Mouse (Mus musculus): ENCODE measurements around the gene Fnbp4. TPM values are rescaled to one million over a fixed set of nuclear protein-coding genes. Genes with fewer than 3 reads are reported as not detected.
A peak's percentile ranks its signal among the peaks of the same experiment; 100 is the strongest.
"Not testable (repeated sequence)": the region's sequence is repeated elsewhere in the genome, so short reads cannot be mapped to it uniquely, and the experiment has no call there.

The Fnbp4 gene
- polyA plus RNA-seq, 1 experiment from 2014 or later, result 53.4 TPM

DNA sequence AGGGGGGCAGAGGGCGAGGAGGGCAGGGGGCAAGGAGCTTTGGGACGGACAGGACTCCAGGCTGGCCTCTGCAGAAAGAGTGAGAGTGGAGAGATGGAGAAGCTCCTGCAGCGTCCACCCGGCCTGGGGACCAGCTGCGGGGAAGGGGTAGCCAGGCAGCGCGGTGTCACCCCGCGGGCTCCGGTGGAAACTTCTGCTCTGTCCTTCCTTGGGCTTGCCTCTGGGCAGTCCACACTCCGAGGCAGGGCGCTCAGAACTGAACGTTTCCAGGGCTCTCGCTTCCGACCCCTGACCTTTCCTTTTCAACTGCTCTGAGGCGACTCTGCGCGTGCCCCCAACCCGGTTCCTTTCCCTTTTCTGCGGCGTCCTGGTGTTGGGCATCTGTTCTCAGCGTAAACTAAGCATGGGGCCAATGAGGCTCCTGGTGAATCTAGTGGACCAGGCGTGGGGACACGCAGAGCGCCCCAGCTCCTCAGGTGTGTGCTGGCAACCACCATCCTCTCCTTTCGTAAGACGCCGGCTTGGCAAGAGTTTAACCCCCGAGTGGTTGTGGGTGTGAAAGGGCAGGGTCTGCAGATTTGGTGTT, 37.8 kb downstream of the Fnbp4 start:
- peak overlapping the region; percentile 97 for H3K4me2 ChIP-seq
- peak overlapping the region; percentile 65 for H3K4me3 ChIP-seq
- 2% methylated on average over 28 of the region's 29 CpGs for WGBS
- H3K36me3 ChIP-seq, result peaks cover 34% of the 10 kb centered on the region
- H3K9me3 ChIP-seq, result no peaks in the 10 kb centered on the region
- no peak for ATAC-seq (ENCODE audit: extremely low read depth, insufficient number of reproducible peaks, low FRiP score, low TSS enrichment)
- H3K27ac ChIP-seq (replicated peaks), result no peak overlapping the region
- peak overlapping the region; percentile 82 for H3K9ac ChIP-seq
- peaks cover 19% of the 10 kb centered on the region for H3K4me1 ChIP-seq
- H3K27me3 ChIP-seq (replicated peaks), result peaks cover 12% of the 10 kb centered on the region; the same call in 1 of the 2 replicates

DNA sequence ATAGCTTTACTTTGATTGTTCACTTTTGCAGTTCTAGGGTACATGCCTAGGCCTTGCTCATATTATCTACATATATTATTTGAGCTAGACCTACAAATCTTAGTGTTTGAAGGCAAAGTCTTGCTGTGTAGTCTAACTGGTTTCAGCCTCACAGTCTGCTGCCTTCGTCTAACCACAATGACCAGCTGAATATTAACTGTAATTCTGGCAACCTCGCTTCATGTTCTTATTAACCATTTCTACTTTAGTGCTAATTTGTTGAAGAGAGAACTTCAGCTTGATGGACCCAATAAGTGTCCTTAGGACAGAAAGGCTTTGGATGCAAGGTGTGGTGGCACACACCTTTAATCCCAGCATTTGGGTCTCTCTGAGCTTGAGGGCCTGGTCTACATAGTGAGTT, 43.0 kb downstream of the Fnbp4 start:
- Histone ChIP-seq H3K36me3 (no peaks in the 10 kb centered on the region), H3K9ac (no peak overlapping the region), H3K4me1 (peaks cover 8% of the 10 kb centered on the region), H3K9me3 (no peaks in the 10 kb centered on the region), H3K4me3 (no peak overlapping the region), H3K27ac (replicated peaks) (no peak overlapping the region), H3K27me3 (replicated peaks) (peaks cover 12% of the 10 kb centered on the region; the same call in 1 of the 2 replicates), H3K4me2 (no peak overlapping the region)
- no peak for ATAC-seq (ENCODE audit: extremely low read depth, insufficient number of reproducible peaks, low FRiP score, low TSS enrichment)
- 79% methylated on average over 2 of the region's 2 CpGs for WGBS

DNA sequence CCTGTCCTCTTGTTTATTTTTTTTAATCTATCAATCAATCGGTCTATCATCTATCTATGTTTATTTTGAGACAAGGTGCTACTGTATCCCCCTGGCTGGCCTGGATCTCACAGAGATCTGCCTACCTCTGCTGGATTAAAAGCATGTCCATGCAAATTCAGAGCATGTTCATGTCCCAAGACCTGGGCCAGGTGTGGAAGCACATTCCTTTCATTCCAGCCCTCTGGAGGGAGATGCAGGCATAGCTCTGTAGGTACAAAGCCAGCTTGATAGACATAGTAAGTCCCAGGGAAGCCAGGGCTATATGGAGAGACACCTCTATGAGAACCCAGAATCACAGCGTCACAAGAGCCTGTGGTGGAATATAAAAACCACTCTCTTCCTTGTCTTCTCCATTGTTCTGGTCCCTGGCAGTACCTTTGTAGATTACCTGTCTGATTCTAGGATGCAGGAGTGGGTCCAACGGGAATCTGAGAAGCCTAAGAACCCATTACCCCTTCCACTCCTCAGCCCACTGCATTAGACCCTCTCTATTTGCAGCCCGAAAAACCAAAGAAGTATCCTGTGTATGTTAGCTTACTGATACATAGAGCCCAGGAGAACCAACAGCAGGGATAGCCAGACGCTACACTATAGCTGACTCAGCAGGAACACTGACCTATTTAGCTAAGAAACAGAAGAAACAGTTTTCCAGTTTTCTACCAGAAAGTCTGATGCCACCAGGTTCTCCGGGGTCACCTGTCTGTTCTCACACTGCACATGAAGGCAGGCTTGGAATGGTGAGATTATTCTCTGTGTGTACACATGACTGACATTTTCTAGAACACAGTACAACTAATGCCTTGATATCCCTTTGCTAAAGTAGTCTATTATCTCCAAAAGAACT, 63.3 kb downstream of the Fnbp4 start:
- WGBS, result 74% methylated on average over 6 of the region's 6 CpGs
- Histone ChIP-seq H3K27me3 (replicated peaks) (no peaks in the 10 kb centered on the region), H3K4me3 (no peak overlapping the region), H3K27ac (replicated peaks) (no peak overlapping the region), H3K4me1 (no peaks in the 10 kb centered on the region), H3K9ac (no peak overlapping the region), H3K36me3 (no peaks in the 10 kb centered on the region), H3K4me2 (no peak overlapping the region), H3K9me3 (no peaks in the 10 kb centered on the region)
- ATAC-seq (ENCODE audit: extremely low read depth, insufficient number of reproducible peaks, low FRiP score, low TSS enrichment), result no peak

DNA sequence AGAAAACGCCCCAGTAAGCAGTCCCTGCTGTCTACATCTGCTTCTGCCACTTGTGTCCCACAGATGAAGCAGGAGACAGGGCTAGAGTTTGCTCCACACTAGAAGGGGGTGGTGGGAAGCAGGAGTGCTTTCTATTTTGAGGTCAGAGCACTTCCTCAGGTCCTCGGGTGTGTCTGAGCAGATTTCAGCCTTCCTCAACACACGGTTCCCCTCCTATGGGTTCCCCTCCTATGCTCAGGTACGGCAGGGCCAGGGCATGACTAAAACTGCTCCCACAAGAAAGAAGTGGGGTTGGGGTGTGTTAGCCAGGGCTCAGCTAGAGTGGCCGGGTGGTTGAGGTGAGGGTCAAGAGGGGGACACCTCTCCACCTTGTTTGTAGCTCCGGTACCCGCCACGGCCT, 65.6 kb downstream of the Fnbp4 start:
- WGBS, result 64% methylated on average over 8 of the region's 8 CpGs
- H3K36me3 ChIP-seq, result no peaks in the 10 kb centered on the region
- H3K4me3 ChIP-seq, result no peak overlapping the region
- no peak overlapping the region for H3K4me2 ChIP-seq
- H3K9ac ChIP-seq, result no peak overlapping the region
- ATAC-seq (ENCODE audit: extremely low read depth, insufficient number of reproducible peaks, low FRiP score, low TSS enrichment), result no peak
- H3K27me3 ChIP-seq (replicated peaks), result no peaks in the 10 kb centered on the region
- H3K9me3 ChIP-seq, result no peaks in the 10 kb centered on the region
- no peak overlapping the region for H3K27ac ChIP-seq (replicated peaks)
- H3K4me1 ChIP-seq, result no peaks in the 10 kb centered on the region

DNA sequence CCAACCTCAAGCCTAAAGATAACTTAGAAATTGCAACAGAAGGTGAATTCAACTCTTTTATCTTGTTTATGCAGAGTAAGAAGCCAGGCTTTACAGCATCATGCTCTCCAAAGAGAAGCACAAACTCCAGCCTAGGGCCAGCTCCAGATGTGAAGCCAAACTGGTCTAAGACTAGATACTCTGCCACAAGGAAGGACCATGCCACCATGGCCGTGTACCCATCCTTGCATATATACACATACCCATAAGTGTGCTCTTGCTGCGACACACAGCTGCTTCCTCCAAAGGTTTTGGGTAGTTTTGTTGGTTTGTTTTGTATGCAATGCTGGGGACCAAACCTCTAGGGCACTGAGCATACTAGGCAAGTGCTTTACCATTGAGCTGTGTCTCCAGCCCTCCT, 70.1 kb downstream of the Fnbp4 start:
- H3K36me3 ChIP-seq, result no peaks in the 10 kb centered on the region
- H3K9ac ChIP-seq, result no peak overlapping the region
- H3K4me3 ChIP-seq, result no peak overlapping the region
- no peak overlapping the region for H3K4me2 ChIP-seq
- H3K27me3 ChIP-seq (replicated peaks), result no peaks in the 10 kb centered on the region
- no peak for ATAC-seq (ENCODE audit: extremely low read depth, insufficient number of reproducible peaks, low FRiP score, low TSS enrichment)
- no peak overlapping the region for H3K27ac ChIP-seq (replicated peaks)
- no peaks in the 10 kb centered on the region for H3K9me3 ChIP-seq
- H3K4me1 ChIP-seq, result no peaks in the 10 kb centered on the region
- WGBS, result 62% methylated on average over 2 of the region's 2 CpGs

DNA sequence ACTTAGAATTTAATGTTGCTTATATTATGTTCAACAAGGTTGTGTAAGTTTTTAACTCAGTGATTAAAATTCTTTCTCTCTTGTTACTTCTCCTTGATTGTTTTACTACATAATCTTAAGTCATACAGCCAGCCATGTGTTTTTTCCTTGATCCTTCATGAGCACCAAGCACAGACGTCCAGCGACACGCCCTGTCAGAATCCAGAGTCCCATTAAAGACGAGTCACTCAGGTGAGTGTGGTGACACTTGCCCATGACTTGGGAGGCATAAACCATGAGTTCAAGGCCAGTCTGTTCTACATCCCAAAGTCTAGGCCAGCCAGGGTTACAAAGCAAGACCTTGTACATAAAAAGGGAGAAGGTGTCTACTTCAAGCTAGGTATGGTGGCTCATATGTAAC, 71.0 kb downstream of the Fnbp4 start:
- no peak overlapping the region for H3K9ac ChIP-seq
- H3K4me3 ChIP-seq, result no peak overlapping the region
- H3K27ac ChIP-seq (replicated peaks), result no peak overlapping the region
- H3K4me2 ChIP-seq, result no peak overlapping the region
- H3K4me1 ChIP-seq, result no peaks in the 10 kb centered on the region
- H3K36me3 ChIP-seq, result no peaks in the 10 kb centered on the region
- no peaks in the 10 kb centered on the region for H3K9me3 ChIP-seq
- WGBS, result 71% methylated on average over 4 of the region's 4 CpGs
- ATAC-seq (ENCODE audit: extremely low read depth, insufficient number of reproducible peaks, low FRiP score, low TSS enrichment), result no peak
- no peaks in the 10 kb centered on the region for H3K27me3 ChIP-seq (replicated peaks)

DNA sequence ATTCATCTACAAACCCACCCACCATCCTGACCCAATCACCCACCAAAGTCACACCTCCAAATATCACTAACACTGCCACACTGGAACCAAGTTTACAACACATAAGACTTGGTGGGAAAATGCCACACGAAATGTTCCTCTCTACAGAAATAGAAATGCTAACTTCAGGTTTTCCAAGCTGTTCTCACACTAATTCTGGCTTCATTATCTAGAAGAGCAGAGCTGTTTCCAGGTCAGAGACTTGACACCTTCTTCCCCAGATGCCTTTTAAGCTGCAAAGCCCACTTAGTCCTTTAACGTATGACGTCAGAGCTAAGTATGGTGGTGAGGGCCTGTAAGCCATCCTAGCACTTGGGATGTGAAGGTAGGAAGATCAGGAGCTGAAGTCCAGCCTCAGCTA, 73.5 kb downstream of the Fnbp4 start:
- no peaks in the 10 kb centered on the region for H3K9me3 ChIP-seq
- no peak for ATAC-seq (ENCODE audit: extremely low read depth, insufficient number of reproducible peaks, low FRiP score, low TSS enrichment)
- no peaks in the 10 kb centered on the region for H3K36me3 ChIP-seq
- H3K27me3 ChIP-seq (replicated peaks), result no peaks in the 10 kb centered on the region
- no peak overlapping the region for H3K27ac ChIP-seq (replicated peaks)
- H3K9ac ChIP-seq, result no peak overlapping the region
- no peak overlapping the region for H3K4me2 ChIP-seq
- no peaks in the 10 kb centered on the region for H3K4me1 ChIP-seq
- 57% methylated on average over 3 of the region's 3 CpGs for WGBS
- H3K4me3 ChIP-seq, result no peak overlapping the region

DNA sequence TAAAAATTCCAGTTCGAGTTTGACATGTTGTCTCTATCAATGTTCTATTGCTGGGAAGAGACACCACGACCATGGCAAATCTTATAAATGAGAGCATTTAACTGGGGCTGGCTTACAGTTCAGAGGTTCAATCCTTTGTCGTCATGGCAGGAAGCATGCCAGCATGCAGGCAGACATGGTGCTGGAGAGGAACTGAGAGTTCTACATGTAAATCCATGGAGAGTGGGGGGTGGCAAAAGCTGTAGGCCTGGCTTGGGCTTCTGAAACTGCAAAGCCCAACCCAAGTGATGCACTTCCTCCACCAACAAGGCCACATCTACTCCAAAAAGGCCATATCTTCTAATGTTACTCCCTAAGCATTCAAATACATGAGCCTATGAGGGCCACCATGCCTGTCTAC, 75.7 kb downstream of the Fnbp4 start:
- Histone ChIP-seq H3K9ac (no peak overlapping the region), H3K4me1 (no peaks in the 10 kb centered on the region), H3K4me2 (no peak overlapping the region), H3K27me3 (replicated peaks) (no peaks in the 10 kb centered on the region), H3K27ac (replicated peaks) (no peak overlapping the region), H3K4me3 (no peak overlapping the region), H3K36me3 (no peaks in the 10 kb centered on the region), H3K9me3 (no peaks in the 10 kb centered on the region)
- WGBS, result 68% methylated on average over 3 of the region's 3 CpGs
- ATAC-seq (ENCODE audit: extremely low read depth, insufficient number of reproducible peaks, low FRiP score, low TSS enrichment), result no peak

DNA sequence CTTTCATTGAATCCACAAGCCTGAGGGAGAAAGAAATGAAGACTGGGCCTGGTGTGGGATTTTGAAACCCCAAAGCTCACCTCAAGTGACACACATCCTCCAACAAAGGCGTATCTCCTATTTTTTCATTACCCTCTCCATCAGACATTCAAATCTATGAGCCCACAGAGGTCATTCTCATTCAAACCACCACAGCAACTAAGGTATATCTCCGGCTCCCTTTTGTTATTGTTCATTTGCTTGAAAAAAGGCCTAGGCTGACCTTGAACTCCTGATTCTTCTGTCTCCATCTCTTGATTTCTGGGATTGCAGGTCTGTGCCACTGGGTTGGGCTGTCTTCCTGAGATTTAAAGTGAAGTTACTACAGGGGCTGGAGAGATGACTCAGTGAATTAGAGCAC, 77.8 kb downstream of the Fnbp4 start:
- WGBS, result 85% methylated on average over 2 of the region's 2 CpGs
- no peak for ATAC-seq (ENCODE audit: extremely low read depth, insufficient number of reproducible peaks, low FRiP score, low TSS enrichment)
- H3K4me1 ChIP-seq, result no peaks in the 10 kb centered on the region
- H3K27me3 ChIP-seq (replicated peaks), result no peaks in the 10 kb centered on the region
- no peaks in the 10 kb centered on the region for H3K36me3 ChIP-seq
- no peak overlapping the region for H3K9ac ChIP-seq
- H3K9me3 ChIP-seq, result no peaks in the 10 kb centered on the region
- H3K4me2 ChIP-seq, result no peak overlapping the region
- H3K4me3 ChIP-seq, result no peak overlapping the region
- no peak overlapping the region for H3K27ac ChIP-seq (replicated peaks)

DNA sequence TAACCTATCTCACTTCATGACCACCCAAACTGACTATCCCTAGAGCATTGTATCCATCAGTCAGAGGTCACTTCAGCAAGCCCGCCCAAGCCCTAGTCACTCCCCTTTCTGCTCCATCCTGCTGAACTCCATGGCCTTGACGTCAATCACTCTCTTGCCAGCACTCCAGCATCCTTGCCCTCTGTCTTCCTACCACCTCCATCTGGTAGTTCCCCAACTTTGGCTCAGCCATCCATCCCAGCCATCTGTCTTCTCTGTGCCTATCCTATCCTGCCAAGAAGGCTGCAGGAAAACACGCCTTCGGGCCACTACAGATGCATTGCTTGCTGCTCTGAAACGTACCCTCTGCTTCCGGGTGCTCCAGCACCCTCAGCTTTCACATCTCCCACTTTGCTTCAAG, 78.6 kb downstream of the Fnbp4 start:
- Histone ChIP-seq H3K4me1 (no peaks in the 10 kb centered on the region), H3K9me3 (no peaks in the 10 kb centered on the region), H3K27me3 (replicated peaks) (no peaks in the 10 kb centered on the region), H3K9ac (no peak overlapping the region), H3K4me2 (no peak overlapping the region), H3K36me3 (no peaks in the 10 kb centered on the region), H3K27ac (replicated peaks) (no peak overlapping the region), H3K4me3 (no peak overlapping the region)
- no peak for ATAC-seq (ENCODE audit: extremely low read depth, insufficient number of reproducible peaks, low FRiP score, low TSS enrichment)
- WGBS, result 76% methylated on average over 6 of the region's 6 CpGs

DNA sequence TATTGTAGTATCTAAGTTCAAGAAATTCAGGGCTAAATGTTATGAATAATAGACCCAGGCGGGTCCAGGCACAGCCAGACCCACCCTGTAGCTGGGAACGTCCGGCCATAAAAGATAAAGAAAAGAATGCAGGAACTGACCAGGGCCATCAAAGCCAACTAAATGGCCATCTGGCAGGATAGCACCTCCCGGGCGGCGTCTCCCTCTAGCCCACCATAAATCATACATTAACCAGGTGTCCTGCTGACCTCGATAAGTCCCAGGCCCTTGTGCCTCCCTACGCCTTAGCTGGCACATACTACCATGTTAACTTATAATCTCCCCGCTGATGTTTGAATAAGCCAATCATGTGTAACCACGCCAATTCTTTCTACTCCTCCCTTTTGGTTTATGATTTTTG, 79.4 kb downstream of the Fnbp4 start:
- H3K27me3 ChIP-seq (replicated peaks); ATAC-seq (ENCODE audit: extremely low read depth, insufficient number of reproducible peaks, low FRiP score, low TSS enrichment); H3K9me3 ChIP-seq; H3K4me1 ChIP-seq; H3K9ac ChIP-seq; H3K27ac ChIP-seq (replicated peaks); H3K4me2 ChIP-seq; H3K4me3 ChIP-seq; H3K36me3 ChIP-seq: not testable (repeated sequence)
- 61% methylated on average over 10 of the region's 10 CpGs for WGBS
